Mouse (Mus musculus): ENCODE results near the gene Sf3b2. TPM values are rescaled to one million over a fixed set of nuclear protein-coding genes. Genes with fewer than 3 reads are reported as not detected.

Sf3b2 gene
- 71.5 and 85.8 TPM in 2 replicates for polyA plus RNA-seq (2012; rRNA removed)

DNA sequence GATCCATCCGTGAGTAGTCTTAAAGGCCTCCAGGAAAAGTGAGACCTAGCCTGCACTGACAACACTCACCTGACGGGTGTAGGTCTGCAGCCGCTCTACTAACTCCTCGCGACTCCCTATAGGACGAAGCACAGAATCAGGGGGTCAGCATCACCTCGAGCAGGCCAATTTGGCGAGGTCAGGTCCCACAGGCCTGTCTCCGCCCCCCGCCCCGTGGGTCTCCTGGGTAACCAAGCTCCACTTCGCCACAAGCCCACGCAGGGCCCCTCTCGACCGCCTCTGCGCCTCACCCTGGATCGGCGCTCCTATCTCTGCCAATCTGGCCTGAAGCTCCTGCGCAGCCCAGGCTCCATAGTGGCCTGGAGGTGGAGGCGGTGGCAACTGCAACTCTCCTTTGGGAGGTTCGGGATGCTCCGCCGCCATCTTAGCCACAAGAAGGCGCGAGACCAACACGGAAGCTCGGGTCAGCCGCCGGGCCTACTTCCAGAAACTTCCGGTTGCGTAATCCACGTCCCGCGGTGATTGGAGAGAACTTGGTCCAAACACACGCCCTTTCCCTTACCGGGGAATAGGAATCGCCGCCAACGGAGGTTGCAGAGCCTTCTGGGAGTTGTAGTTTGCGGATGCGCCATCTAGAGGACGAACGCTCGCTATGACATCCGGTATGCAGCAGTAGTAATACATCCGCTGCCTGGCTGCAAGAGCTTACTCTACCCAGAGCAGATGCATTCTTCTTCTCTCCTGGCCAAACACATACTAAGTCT lies at the start of gene Sf3b2:
Gene Sf3b2 (minus strand): TSS at position 484 of the 764 bp plus-strand sequence.
- peak; percentile 100 for DNase-seq (ENCODE audit: low read depth, low spot score)
- under 1% methylated on average over 46 of the region's 46 CpGs for WGBS

DNA sequence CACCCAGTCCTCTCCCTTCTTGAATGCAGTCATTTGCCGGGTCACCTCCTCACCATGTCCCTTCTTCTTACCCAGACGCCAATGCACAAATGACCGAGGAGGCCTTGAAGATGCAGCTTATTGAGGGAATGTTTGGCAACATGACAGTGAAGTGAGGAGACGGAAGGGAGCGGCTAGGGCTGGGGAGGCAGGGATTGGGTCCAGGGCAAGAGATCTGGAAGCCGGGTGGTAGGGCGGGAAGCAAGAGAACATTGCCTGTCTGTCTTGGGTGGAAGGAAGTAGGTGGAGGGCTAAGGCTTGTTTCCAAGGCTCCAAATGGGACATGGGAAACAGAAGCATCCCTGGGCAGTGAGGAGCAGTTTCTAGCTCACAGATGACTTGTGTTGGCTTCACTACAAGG lies 46.1 kb upstream of the Sf3b2 start:
- WGBS: 79% methylated on average over 7 of the region's 7 CpGs

DNA sequence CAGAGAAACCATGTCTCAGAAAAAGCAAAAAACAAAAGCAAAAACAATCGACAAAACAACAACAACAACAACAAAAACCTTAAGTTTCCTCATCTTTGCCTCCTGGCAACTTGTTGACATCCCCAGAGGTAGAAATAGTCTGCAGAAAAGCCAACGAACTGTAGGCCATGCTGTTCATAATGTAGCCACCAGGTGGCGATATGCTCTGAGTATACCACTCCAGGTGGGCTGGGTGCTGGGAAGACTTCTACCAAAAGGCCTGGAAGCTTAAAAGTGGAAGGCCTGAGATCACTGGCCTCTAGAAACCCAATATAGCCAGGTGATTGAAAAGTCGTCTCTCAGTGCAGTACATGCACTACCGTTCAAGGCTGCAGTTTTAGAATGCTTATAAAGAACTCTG lies 42.7 kb upstream of the Sf3b2 start:
- WGBS: 14% methylated on average over 5 of the region's 5 CpGs

More for the DNA sequence above, 46.1 kb upstream of the Sf3b2 start:
- no peak for DNase-seq (ENCODE audit: low read depth, low spot score)

DNA sequence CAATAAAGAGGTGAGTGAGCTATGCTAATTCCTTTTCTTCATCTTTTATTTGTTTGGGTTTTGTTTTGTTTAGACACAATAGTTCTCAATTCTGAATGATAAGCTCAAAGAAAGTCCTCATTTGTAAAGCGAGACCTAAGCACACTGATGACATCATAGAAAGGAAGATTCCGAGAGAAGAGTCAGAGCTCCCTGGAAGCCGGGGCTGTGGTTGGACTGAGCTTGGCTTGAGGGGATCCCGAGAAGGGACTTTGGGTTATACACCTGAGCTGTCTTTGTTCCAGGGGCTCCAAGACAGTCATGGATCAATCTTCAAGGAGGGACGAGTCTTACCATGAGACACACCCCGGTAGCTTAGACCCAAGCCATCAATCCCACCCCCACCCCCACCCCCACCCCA lies 40.2 kb upstream of the Sf3b2 start, which contains the start of gene Catsper1:
Gene Catsper1 (plus strand): TSS at position 301 of the 400 bp plus-strand sequence.
- no peak for DNase-seq (ENCODE audit: low read depth, low spot score)
- WGBS: 77% methylated on average over 6 of the region's 6 CpGs

More for the DNA sequence above, 42.7 kb upstream of the Sf3b2 start:
- peak; percentile 54 for DNase-seq (ENCODE audit: low read depth, low spot score)

DNA sequence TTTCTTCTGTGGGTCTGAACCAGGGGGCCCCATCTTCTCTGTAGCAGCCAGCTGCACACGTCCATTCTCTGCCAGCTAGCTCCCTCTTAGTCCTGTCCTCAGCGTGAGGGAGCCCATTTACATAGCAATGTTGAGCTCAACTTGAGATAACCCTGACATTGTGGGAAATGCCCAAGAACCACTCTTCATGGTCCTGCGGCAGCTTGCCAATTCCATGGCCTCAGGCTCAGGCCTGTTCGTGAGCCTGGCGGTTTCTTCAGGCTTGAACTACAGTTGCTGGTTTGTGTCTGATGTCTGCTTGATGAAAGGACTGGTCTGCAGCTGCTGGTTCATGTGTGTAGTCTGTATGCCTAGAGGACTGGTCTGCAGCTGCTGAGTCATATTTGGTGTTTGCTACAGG lies 39.5 kb upstream of the Sf3b2 start:
- WGBS: 77% methylated on average over 5 of the region's 5 CpGs
- no peak for DNase-seq (ENCODE audit: low read depth, low spot score)

DNA sequence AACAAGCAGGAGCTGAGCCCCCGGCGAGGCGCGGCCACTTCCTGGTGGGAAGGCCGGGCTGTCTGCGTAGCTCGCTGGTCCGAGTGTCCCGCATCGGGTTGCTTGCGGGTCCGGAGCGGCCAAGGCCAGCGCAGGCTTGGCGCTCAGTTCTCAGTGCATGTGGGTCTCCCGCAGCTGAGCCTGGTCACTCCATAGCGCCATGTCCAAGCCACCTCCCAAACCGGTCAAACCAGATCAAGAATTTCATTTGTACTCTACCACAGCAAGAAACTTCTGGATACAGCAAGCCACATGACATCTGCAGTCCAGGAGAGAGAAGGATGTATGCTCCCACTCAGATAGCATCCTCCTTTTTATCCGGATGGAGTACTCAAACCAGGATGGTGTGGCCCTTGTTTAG lies 32.7 kb upstream of the Sf3b2 start:
- WGBS: 59% methylated on average over 19 of the region's 19 CpGs
- DNase-seq (ENCODE audit: low read depth, low spot score): no peak

DNA sequence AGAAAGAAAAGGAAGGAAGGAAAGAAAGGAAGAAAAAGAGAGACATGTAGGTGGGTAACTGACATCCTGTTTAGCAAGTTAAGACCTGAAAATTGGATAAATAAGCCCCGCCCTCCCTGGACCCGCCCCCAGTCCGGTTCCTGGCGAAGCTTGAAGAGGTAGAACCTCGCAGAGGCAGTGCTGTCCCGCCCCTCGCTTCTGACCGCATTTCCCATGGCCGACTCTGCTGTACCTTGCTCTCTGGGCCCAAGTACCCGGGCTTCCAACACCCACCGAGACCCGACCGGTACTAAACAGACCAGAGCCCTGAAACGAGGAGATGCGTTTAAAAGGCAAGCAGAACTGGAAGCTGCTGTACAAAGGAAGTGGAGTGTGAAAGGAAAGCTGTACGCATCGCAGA lies 28.5 kb upstream of the Sf3b2 start:
- DNase-seq (ENCODE audit: low read depth, low spot score): no peak
- WGBS: 21% methylated on average over 17 of the region's 17 CpGs

DNA sequence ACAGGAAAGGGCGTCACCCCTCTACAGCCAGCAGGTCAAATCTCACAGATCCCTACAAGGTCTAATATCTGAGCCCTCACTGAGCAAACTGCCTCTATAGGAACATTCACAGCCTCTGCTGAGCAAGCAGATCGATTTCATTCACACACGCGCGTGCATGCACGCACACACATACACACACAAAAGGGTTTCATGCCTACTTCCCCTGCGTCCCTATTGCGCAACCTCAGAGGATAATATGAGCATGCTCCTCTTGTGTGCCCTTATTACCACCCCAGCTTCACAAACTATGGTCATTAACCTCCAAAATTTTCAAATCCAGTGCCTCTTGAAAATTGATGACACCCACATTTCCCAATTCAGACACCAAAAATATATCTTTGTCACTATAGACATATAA lies 17.9 kb upstream of the Sf3b2 start:
- no peak for DNase-seq (ENCODE audit: low read depth, low spot score)
- WGBS: 78% methylated on average over 8 of the region's 8 CpGs

DNA sequence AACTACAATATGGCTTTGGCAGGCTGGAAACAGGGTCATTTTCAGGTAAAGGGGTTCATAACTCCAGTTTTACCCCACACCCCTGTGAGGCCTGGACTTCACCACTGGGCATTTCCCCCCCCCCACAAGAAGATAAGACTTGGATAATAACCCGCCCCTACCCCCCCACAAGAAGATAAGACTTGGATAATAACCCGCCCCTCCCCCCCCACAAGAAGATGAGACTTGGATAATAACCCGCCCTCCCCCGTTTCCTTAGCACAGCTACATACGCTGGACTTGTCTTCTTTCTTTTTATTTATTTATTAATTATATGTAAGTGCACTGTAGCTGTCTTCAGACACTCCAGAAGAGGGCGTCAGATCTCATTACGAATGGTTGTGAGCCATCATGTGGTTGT lies 13.8 kb upstream of the Sf3b2 start:
- WGBS: 81% methylated on average over 7 of the region's 7 CpGs

DNA sequence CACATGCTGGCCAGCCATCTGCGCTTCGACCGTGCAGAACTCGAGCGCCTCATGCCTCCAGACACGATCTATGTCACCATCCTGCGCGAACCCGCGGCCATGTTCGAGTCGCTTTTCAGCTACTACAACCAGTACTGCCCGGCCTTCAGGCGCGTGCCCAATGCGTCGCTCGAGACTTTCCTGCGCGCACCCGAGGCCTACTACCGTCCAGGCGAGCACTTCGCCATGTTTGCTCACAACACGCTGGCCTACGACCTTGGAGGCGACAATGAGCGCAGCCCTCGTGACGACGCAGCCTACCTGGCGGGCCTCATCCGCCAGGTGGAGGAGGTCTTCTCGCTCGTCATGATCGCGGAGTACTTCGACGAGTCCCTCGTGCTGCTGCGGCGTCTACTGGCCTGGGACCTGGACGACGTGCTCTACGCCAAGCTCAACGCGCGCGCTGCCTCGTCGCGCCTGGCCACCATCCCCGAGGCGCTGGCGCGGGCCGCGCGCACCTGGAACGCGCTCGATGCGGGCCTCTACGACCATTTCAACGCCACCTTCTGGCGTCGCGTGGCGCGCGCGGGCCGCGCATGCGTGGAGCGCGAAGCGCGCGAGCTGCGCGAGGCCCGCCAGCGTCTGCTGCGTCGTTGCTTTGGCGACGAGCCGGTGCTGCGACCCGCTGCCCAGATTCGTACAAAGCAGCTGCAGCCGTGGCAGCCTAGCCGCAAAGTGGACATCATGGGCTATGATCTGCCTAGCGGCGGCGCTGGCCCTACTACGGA lies 11.9 kb upstream of the Sf3b2 start:
- DNase-seq (ENCODE audit: low read depth, low spot score): no peak
- WGBS: 52% methylated on average over 98 of the region's 98 CpGs

More for the DNA sequence above, 13.8 kb upstream of the Sf3b2 start:
- DNase-seq (ENCODE audit: low read depth, low spot score): no peak

DNA sequence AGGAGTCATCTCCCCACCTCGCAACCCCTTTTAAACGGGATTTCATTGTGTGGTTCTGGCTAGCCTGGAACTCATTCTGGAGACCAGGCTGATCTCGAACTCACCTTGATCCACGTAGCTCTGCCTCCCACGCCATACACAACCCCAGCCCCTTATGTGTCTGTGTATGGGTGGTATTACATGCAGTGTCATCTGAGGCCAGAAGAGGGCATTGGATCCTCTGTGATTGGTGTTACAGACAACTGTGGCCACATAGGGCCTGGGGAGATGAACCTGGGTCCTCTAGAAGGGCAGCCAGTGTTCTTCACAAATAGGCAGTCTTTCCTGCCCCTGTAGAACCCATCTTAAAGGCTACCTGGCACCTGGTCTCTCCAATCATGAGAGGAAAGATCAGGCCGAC lies 11.0 kb upstream of the Sf3b2 start:
- DNase-seq (ENCODE audit: low read depth, low spot score): no peak
- WGBS: 79% methylated on average over 6 of the region's 6 CpGs

DNA sequence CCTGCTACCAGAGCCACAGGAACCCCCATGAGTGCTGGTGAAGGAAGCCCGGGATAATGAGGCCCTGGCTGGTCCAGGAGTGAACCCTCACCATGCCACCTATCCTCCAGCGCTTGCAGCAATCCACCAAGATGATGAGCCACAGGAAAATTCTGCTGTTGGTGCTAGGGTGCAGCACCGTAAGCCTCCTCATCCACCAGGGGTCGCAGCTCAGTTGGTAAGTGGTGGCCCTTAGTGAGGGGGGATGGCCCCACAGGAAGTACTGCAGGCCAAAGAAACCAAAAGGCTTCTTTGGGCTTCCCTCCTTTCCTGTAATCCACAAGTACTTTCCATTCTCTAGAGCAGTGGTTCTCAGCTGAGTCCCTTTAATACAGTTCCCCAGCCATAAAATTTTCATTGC lies 7.2 kb upstream of the Sf3b2 start:
- no peak for DNase-seq (ENCODE audit: low read depth, low spot score)

DNA sequence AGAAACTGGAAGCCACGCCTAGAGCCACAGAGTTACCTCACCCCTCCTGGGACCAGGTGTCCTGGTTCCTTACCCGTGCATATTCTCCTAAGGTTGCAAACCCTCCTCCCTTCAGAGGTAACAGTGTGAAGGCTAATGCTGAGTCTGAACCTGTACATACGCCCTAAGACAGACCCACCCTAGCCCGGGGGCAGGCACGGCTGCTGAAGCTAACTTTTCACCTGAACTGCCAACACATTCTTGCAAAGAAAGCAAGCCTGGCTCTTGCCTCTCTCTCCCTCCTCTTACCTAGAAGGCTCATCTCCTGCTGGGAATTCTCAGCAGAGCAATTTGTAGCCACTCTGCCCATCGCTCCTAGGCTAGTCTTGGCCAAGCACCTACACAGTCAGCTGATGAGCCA lies 5.3 kb upstream of the Sf3b2 start:
- no peak for DNase-seq (ENCODE audit: low read depth, low spot score)
- WGBS: 66% methylated on average over 6 of the region's 6 CpGs

More for the DNA sequence above, 7.2 kb upstream of the Sf3b2 start:
- WGBS: 15% methylated on average over 4 of the region's 4 CpGs

DNA sequence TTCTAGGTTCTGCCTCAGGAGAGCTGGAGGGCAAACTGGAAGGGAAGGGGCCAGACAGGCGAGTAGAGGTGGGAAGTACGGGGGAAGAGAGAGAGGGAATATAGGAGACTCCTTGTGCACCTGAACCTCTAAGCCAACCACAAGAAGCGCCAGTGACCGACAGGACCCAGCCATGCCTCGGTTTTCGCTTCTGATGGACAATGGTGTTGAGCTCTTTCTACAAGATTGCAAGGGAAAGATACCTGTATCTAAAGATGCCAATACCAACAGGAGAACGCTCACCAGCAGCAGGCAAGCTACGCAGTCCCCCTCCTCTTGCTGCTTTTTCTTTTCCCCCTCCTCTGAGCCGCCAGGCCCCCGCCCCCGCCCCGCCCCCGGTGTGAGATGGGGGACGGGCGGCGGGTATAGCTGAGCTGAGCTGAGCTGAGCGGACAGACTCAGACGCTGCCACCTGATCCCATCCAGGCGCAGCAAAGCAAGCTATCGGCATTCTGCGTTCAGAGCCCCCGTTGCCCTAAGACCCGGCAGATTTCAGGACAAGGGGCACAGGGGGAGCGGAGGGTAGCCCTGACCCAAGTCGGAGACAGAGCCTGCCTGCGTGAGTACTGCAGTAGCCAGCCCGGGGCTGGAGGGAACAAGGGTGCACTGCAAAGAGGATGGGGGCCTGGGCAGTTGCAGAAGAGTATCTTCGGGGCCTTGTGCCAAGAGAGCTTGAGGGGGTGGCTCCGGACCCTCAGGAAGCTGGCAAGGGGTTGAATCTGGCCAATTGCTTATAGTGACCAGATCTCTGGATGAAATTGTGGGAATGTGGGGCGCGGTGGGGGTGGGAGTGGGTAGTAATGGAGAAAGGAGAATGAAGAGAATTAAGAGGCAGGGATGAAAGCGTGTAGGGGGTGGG lies 2.9 kb upstream of the Sf3b2 start, which contains the start of gene Gal3st3:
Gene Gal3st3 (plus strand): TSS at position 429 of the 898 bp plus-strand sequence.
- 31% methylated on average over 32 of the region's 32 CpGs for WGBS
- no peak for DNase-seq (ENCODE audit: low read depth, low spot score)

DNA sequence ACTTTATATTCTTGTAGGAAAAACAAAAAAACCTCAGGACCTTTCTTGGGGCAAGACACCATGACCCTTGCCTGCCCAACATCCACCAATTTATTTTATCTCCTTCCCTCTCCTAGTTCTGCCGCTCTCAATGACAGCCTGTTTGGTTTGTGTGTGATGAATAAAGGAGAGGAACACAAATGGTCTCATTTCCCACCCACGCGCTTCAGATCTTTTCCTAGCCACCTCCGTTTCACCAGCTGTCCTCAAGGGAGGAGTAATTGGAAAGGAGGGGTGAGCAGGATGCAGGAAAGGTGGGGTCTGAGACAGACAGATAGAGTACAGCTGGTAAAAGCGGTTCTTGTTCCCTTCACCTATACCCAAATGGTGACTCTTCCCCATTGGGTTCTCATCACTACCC lies 1.4 kb upstream of the Sf3b2 start:
- DNase-seq (ENCODE audit: low read depth, low spot score): no peak
- WGBS: 77% methylated on average over 5 of the region's 5 CpGs

DNA sequence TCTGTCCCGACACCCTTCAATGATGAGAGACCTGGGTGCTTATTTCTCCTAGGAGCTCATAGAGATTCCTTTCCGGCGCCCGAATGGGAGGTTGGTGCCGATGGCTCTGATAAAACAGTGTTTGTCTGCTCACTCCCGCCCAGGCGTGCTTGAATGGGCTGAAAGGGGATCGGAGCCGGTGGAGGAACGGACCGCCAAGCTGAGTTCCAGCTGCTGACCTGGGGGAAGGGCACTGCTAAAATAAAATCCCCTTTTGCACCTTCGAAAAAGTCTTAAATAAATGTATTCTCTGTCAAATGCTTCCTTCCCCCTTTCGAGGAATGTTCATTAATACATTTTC lies 451 bp upstream of the Sf3b2 start:
- no peak for DNase-seq (ENCODE audit: low read depth, low spot score)
- WGBS: 3% methylated on average over 13 of the region's 13 CpGs

DNA sequence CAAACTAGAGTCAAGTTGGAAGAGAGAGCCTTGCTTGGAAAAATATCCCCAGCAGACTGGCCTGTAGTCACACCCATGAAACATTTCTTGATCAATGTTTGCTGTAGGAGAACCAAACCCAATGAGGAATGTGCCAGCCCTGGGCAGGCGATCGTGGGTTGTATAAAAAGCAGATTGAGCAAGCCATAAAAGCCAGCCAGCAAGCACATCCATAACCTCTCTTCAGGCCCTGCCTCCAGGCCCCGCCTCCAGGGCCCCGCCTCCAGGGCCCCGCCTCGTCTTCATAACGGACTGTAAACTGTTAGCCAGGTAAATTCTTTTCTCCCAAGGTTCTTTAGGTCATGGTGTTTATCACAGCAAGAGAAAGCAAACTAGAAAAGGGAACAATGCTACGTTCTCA lies 16.9 kb downstream of the Sf3b2 start:
- 28% methylated on average over 8 of the region's 8 CpGs for WGBS
- peak; percentile 65 for DNase-seq (ENCODE audit: low read depth, low spot score)

DNA sequence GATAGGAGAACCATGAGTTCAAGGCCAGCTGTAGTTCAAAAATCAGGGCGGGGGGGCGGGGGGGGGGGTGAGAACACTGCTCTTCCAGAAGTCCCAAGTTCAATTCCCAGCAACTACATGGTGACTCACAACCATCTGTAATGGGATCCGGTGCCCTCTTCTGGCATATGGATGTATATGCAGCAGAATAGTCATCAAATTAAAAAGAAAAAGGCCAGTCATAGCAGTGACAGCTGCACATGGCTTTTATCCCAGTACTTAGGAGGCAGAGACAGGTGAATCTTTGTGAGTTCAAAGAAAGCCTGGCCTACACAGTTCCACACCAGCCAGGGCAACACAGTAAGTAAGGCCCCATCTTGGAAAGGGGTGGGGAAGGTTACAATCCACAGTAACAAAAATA lies 18.1 kb downstream of the Sf3b2 start:
- DNase-seq (ENCODE audit: low read depth, low spot score): no peak
- WGBS: 95% methylated on average over 3 of the region's 3 CpGs

DNA sequence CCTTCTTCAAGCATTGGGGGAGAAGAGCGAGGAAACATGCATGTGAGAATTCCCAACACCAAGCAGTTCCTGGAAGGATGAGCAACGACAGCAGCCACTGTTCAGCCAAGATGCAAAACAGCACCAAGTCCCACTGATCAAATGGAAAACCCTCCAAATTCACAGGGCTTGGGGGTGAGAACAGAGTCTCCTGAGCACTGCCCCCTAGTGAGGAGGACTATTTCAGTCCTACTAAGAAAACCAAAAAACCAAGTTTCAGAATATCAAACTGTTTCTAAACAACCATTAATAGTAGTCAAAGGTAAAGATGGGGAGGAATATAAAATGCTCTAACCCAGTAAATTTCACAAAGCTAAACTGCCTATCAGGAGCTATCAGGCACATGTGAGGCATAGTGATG lies 18.7 kb downstream of the Sf3b2 start:
- 89% methylated on average over 2 of the region's 2 CpGs for WGBS

DNA sequence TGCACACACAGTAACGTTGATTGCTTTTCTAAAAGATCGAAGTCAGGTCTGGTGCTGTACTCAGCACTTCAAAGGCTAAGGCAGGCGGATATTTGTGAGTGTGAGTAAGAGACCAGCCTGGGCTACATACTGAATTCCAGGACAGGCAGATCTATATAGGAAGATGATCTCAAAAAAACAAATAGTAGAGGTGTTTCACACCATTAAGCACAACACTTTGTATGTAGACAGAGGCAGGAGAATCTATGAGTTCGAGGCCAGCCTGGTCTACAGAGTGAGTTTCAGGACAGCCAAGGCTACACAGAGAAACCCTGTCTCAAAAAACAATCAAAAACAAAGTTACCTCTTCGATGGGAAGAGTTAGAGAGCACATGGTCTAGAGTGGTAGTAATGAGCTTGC lies 19.5 kb downstream of the Sf3b2 start:
- DNase-seq (ENCODE audit: low read depth, low spot score): no peak
- 88% methylated on average over 5 of the region's 5 CpGs for WGBS

More for the DNA sequence above, 18.7 kb downstream of the Sf3b2 start:
- no peak for DNase-seq (ENCODE audit: low read depth, low spot score)
